Mouse (Mus musculus): ENCODE results near the gene Lin28a. TPM values are rescaled to one million over a fixed set of nuclear protein-coding genes. Genes with fewer than 3 reads are reported as not detected.

The Lin28a gene
- total and polyA plus RNA-seq, 3 experiments, result 0.01 TPM; not detected in 2

DNA sequence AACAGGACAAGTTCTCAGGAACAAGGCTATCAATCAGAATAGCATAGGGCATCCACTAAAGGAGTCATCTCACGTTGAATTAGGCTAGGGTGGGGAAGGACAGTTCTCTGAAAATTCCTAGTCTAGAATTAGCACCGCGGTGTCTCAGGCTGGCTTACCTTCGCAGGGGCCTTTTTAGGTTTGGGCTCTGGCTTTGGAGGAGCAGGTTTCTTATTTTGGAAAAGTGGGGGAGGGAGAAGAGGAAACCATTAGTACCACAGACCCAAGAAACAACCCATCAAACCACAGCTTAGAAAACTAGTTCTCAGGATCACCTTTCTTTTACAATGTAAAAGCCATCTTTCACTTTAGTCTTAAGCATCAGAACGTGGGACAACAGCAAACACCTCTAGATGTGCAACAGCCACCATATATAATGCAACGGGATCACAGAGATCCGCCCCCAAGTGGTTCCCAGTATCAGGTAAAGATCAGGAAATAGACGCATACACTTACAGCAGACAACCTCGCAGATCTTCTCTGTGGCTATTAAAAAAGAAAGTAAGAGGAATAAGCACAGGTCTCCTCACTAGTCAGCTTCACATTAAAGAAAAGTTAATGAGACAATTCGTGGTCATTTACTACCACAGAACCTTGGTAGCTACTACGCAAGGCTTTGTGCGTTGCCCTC lies 52.2 kb downstream of the Lin28a start:
- no peak for TF ChIP-seq MAX (IDR thresholded peaks at IDR 0.05; ENCODE audit: low read length)
- no peak for TF ChIP-seq MEF2A (IDR thresholded peaks at IDR 0.05; ENCODE audit: extremely low read depth, insufficient replicate concordance, low read depth, low read length, poor library complexity, severe bottlenecking)
- TF ChIP-seq USF1 (IDR thresholded peaks at IDR 0.05; ENCODE audit: low read depth, low read length), result no peak
- TF ChIP-seq ETS1 (IDR thresholded peaks at IDR 0.05; ENCODE audit: low read depth, low read length), result no peak
- no peak for TF ChIP-seq MAFK (IDR thresholded peaks at IDR 0.05; ENCODE audit: borderline replicate concordance, low read depth, low read length)
- no peak for TF ChIP-seq ZC3H11A (IDR thresholded peaks at IDR 0.05; ENCODE audit: low read depth, low read length)
- no peak for TF ChIP-seq MYB (IDR thresholded peaks at IDR 0.05; ENCODE audit: low read depth, low read length)
- TF ChIP-seq ZMIZ1 (IDR thresholded peaks at IDR 0.05; ENCODE audit: low read depth, low read length), result no peak
- TF ChIP-seq TBP (IDR thresholded peaks at IDR 0.05; ENCODE audit: low read depth, low read length), result no peak
- no peak for TF ChIP-seq HCFC1 (IDR thresholded peaks at IDR 0.05; ENCODE audit: low read depth, low read length)
- TF ChIP-seq GATA1 (IDR thresholded peaks at IDR 0.05; ENCODE audit: low read depth, low read length), result no peak
- TF ChIP-seq UBTF (IDR thresholded peaks at IDR 0.05; ENCODE audit: borderline replicate concordance, insufficient read depth, low read depth, low read length), result no peak
- H3K36me3 ChIP-seq (ENCODE audit: control insufficient read depth in 1 of 2, insufficient read depth in 2 of 2, low read length in 2 of 2), result peaks cover 5 to 14% of the 10 kb centered on the region in 2 experiments; a peak in 3 of 4 replicates

DNA sequence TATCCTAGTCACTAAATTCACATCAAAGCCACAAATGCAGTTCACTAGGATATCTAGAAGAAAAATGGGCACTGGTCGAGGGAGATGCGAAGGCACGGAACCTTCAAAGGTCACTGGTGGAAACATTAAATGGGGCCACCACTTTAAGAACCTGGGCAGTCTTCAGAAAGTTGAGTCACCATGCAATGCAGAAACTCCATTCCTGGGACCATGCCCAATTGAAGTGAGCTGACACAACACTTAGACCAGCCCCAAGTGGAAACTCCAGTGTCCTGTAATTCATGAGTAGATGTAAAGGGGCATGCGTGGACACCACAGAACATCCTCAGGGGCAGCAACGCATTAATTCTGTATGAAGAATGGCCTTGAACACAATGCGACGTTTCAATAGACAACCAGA lies 56.1 kb downstream of the Lin28a start:
- Histone ChIP-seq H3K9ac (ENCODE audit: control insufficient read depth, low read depth, low read length, poor library complexity, severe bottlenecking) (no peak overlapping the region), H3K9me3 (replicated peaks; ENCODE audit: insufficient read depth, low read length) (no peaks in the 10 kb centered on the region), H3K27me3 (ENCODE audit: control insufficient read depth in 1 of 2, insufficient read depth in 2 of 2, low read length in 2 of 2) (no peaks in the 10 kb centered on the region), H3K4me3 (ENCODE audit: control insufficient read depth in 1 of 2, insufficient read depth in 1 of 2, low read depth in 2 of 2, low read length in 2 of 2) (no peak overlapping the region), H3K79me2 (ENCODE audit: control insufficient read depth, insufficient read depth, low read length, poor library complexity) (peaks cover 10% of the 10 kb centered on the region), H3K4me1 (ENCODE audit: control insufficient read depth in 1 of 2, insufficient read depth in 2 of 2, low read length in 2 of 2) (peaks cover 0 to 8% of the 10 kb centered on the region in 2 experiments; a peak in 1 of 4 replicates), H3K36me3 (ENCODE audit: control insufficient read depth in 1 of 2, insufficient read depth in 2 of 2, low read length in 2 of 2) (peaks cover 5 to 14% of the 10 kb centered on the region in 2 experiments; a peak in 3 of 4 replicates), H3K27ac (ENCODE audit: control insufficient read depth, low read depth, low read length) (no peak overlapping the region)
- no peak for DNase-seq (ENCODE audit: low read depth, low spot score)
- TF ChIP-seq USF1 (IDR thresholded peaks at IDR 0.05; ENCODE audit: low read depth, low read length), result no peak

More for the DNA sequence above, 52.2 kb downstream of the Lin28a start:
- Histone ChIP-seq H3K4me3 (ENCODE audit: control insufficient read depth in 1 of 2, insufficient read depth in 1 of 2, low read depth in 2 of 2, low read length in 2 of 2) (peak overlapping the region; percentile 65 to 77), H3K27ac (ENCODE audit: control insufficient read depth, low read depth, low read length) (peak overlapping the region; percentile 7; the same call in 1 of the 2 replicates), H3K79me2 (ENCODE audit: control insufficient read depth, insufficient read depth, low read length, poor library complexity) (peaks cover 11% of the 10 kb centered on the region), H3K4me1 (ENCODE audit: control insufficient read depth in 1 of 2, insufficient read depth in 2 of 2, low read length in 2 of 2) (peaks cover 0 to 8% of the 10 kb centered on the region in 2 experiments; a peak in 1 of 4 replicates), H3K27me3 (ENCODE audit: control insufficient read depth in 1 of 2, insufficient read depth in 2 of 2, low read length in 2 of 2) (no peaks in the 10 kb centered on the region), H3K9me3 (replicated peaks; ENCODE audit: insufficient read depth, low read length) (no peaks in the 10 kb centered on the region), H3K9ac (ENCODE audit: control insufficient read depth, low read depth, low read length, poor library complexity, severe bottlenecking) (peak overlapping the region; percentile 99)
- no peak for DNase-seq (ENCODE audit: low read depth, low spot score)

DNA sequence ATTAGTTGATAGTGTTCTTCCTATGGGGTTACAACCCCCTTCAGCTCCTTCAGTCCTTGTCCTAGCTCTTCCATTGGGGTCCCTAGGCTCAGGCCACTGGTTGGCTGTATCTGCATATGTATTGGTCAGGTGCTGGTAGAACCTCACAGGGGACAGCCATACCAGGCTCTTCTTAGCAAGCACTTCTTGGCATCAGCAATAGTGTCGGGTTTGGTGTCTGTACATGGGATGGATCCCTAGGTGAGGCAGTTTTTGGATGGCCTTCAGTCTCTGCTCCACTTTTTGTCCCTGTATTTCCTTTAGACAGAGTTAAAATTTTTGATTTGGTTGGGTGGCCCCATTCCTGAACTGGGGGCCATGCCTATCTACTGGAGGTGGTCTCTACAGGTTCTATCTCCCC lies 59.8 kb downstream of the Lin28a start:
- Histone ChIP-seq H3K9ac (ENCODE audit: control insufficient read depth, low read depth, low read length, poor library complexity, severe bottlenecking) (no peak overlapping the region), H3K9me3 (replicated peaks; ENCODE audit: insufficient read depth, low read length) (no peaks in the 10 kb centered on the region), H3K27ac (ENCODE audit: control insufficient read depth, low read depth, low read length) (no peak overlapping the region), H3K4me3 (ENCODE audit: control insufficient read depth in 1 of 2, insufficient read depth in 1 of 2, low read depth in 2 of 2, low read length in 2 of 2) (no peak overlapping the region), H3K27me3 (ENCODE audit: control insufficient read depth in 1 of 2, insufficient read depth in 2 of 2, low read length in 2 of 2) (no peaks in the 10 kb centered on the region), H3K79me2 (ENCODE audit: control insufficient read depth, insufficient read depth, low read length, poor library complexity) (no peaks in the 10 kb centered on the region), H3K36me3 (ENCODE audit: control insufficient read depth in 1 of 2, insufficient read depth in 2 of 2, low read length in 2 of 2) (no peaks in the 10 kb centered on the region), H3K4me1 (ENCODE audit: control insufficient read depth in 1 of 2, insufficient read depth in 2 of 2, low read length in 2 of 2) (no peaks in the 10 kb centered on the region)
- no peak for DNase-seq (ENCODE audit: low read depth, low spot score)
- TF ChIP-seq GATA1 (IDR thresholded peaks at IDR 0.05; ENCODE audit: low read depth, low read length) (no peak), POLR2AphosphoS2 (IDR thresholded peaks at IDR 0.05; ENCODE audit: low read length) (no peak), ELF1 (IDR thresholded peaks at IDR 0.05; ENCODE audit: low read depth, low read length) (no peak), TBP (IDR thresholded peaks at IDR 0.05; ENCODE audit: low read depth, low read length) (no peak), MAX (IDR thresholded peaks at IDR 0.05; ENCODE audit: low read length) (no peak), MYC (IDR thresholded peaks at IDR 0.05; ENCODE audit: low read depth, low read length) (no peak), MYB (IDR thresholded peaks at IDR 0.05; ENCODE audit: low read depth, low read length) (no peak), RCOR1 (IDR thresholded peaks at IDR 0.05; ENCODE audit: low read depth, low read length) (no peak), SMC3 (IDR thresholded peaks at IDR 0.05; ENCODE audit: low read depth, low read length) (no peak), UBTF (IDR thresholded peaks at IDR 0.05; ENCODE audit: borderline replicate concordance, insufficient read depth, low read depth, low read length) (no peak)

All from MEL (cell line).